Mouse (Mus musculus) CH12.LX (cell line): ENCODE results near the gene Asb15. TPM values are rescaled to one million over a fixed set of nuclear protein-coding genes. Genes with fewer than 3 reads are reported as not detected.

Experiments
- DNase-seq: peaks from one replicate; pipeline ENCODE4 v3.0.0-alpha.2; 2013; ENCODE audit errors: extremely low read depth
- H3K27ac ChIP-seq: 2 replicates; pipeline ENCODE4 v1.5.1; 2012; ENCODE audit warnings: low read depth, mild to moderate bottlenecking, control low read depth, moderate library complexity; ENCODE audit not compliant: insufficient read depth
- H3K27me3 ChIP-seq: replicated peaks from 2 replicates; pipeline ENCODE3; 2012; ENCODE audit warnings: inconsistent platforms
- H3K36me3 ChIP-seq, 2 experiments: replicated peaks in 1 of 2; 2 replicates each; pipeline versions ENCODE3 to v1.6.1; 2012; ENCODE audit warnings: inconsistent platforms in 1 of 2, low read length in 1 of 2, mild to moderate bottlenecking in 1 of 2, mixed read lengths in 1 of 2, moderate library complexity in 1 of 2; ENCODE audit not compliant: control insufficient read depth in 1 of 2, insufficient read depth in 1 of 2
- H3K4me1 ChIP-seq, 2 experiments: 2 replicates each; pipeline ENCODE4 v1.6.1; 2012; ENCODE audit warnings: inconsistent platforms in 1 of 2, moderate library complexity in 1 of 2; ENCODE audit not compliant: insufficient read depth in 2 of 2, control insufficient read depth in 1 of 2
- H3K4me2 ChIP-seq: 2 replicates; pipeline ENCODE4 v1.6.1; 2012; ENCODE audit warnings: low read depth, mild to moderate bottlenecking, control low read depth; ENCODE audit not compliant: poor library complexity, insufficient read depth, severe bottlenecking
- H3K4me3 ChIP-seq, 3 experiments: fragments of 150-350 bp in 1 of 3; sonication (generic) in 1 of 3; replicated peaks in 1 of 3; 2 replicates each; pipeline versions ENCODE3 to v1.5.1; 2011 to 2012; ENCODE audit warnings: low read depth in 2 of 3, low read length in 2 of 3, mild to moderate bottlenecking in 2 of 3, moderate library complexity in 2 of 3, control low read depth in 1 of 3, improper control_type of control experiment in 1 of 3, inconsistent platforms in 1 of 3, mixed read lengths in 1 of 3; ENCODE audit not compliant: poor library complexity in 1 of 3
- H3K79me2 ChIP-seq: replicated peaks from 2 replicates; pipeline ENCODE4 v1.6.1; 2012; ENCODE audit warnings: mild to moderate bottlenecking, moderate library complexity; ENCODE audit not compliant: control insufficient read depth, poor library complexity, insufficient read depth, severe bottlenecking; ENCODE audit errors: extremely low read depth
- H3K9ac ChIP-seq: 2 replicates; pipeline ENCODE4 v1.6.1; 2012; ENCODE audit warnings: low read depth, mild to moderate bottlenecking, control low read depth, moderate library complexity; ENCODE audit not compliant: insufficient read depth
- H3K9me3 ChIP-seq: replicated peaks from 2 replicates; pipeline ENCODE3; 2012; ENCODE audit warnings: low read length, inconsistent platforms, mixed read lengths
- CHD1 ChIP-seq: IDR thresholded peaks from 2 replicates; pipeline ENCODE4 v1.6.1; 2012; ENCODE audit warnings: low read depth, low read length, improper control_type of control experiment, inconsistent platforms
- CTCF ChIP-seq, 2 experiments: IDR thresholded peaks in 1 of 2; conservative IDR thresholded peaks in 1 of 2; 2 replicates each; pipeline ENCODE4 v1.5.1; 2011 to 2012; ENCODE audit warnings: low read depth in 2 of 2, low read length in 2 of 2, improper control_type of control experiment in 1 of 2, inconsistent platforms in 1 of 2, mild to moderate bottlenecking in 1 of 2, moderate library complexity in 1 of 2
- GABPA ChIP-seq: IDR thresholded peaks from 2 replicates; pipeline ENCODE4 v1.6.1; 2012; ENCODE audit warnings: low read depth, low read length, improper control_type of control experiment, inconsistent platforms; ENCODE audit not compliant: insufficient replicate concordance
- HCFC1 ChIP-seq: IDR thresholded peaks from 2 replicates; pipeline ENCODE4 v1.6.1; 2012; ENCODE audit warnings: low read depth, mild to moderate bottlenecking, inconsistent platforms, low read length, improper control_type of control experiment
- JUN ChIP-seq: IDR thresholded peaks from 2 replicates; pipeline ENCODE4 v1.6.1; 2011; ENCODE audit warnings: low read depth, mild to moderate bottlenecking, low read length, improper control_type of control experiment, moderate library complexity; ENCODE audit not compliant: insufficient read depth
- KAT2A ChIP-seq: IDR thresholded peaks from 2 replicates; pipeline ENCODE4 v1.6.1; 2012; ENCODE audit warnings: low read length, improper control_type of control experiment, inconsistent platforms; ENCODE audit not compliant: insufficient replicate concordance
- MAFK ChIP-seq: IDR thresholded peaks from 2 replicates; pipeline ENCODE4 v1.6.1; 2011; ENCODE audit warnings: low read length, improper control_type of control experiment; ENCODE audit not compliant: insufficient replicate concordance
- MAX ChIP-seq: IDR thresholded peaks from 2 replicates; pipeline ENCODE4 v1.6.1; 2011; ENCODE audit warnings: low read length, improper control_type of control experiment
- MEF2A ChIP-seq: IDR thresholded peaks from 2 replicates; pipeline ENCODE4 v1.6.1; 2014; ENCODE audit warnings: low read depth, mild to moderate bottlenecking, inconsistent platforms, low read length, improper control_type of control experiment, borderline replicate concordance
- NELFE ChIP-seq: IDR thresholded peaks from 2 replicates; pipeline ENCODE4 v1.6.1; 2011; ENCODE audit warnings: low read depth, low read length, improper control_type of control experiment
- NRF1 ChIP-seq: IDR thresholded peaks from 2 replicates; pipeline ENCODE4 v1.6.1; 2014; ENCODE audit warnings: low read depth, mild to moderate bottlenecking, inconsistent platforms, low read length, improper control_type of control experiment, moderate library complexity
- POLR2A ChIP-seq: IDR thresholded peaks from 2 replicates; pipeline ENCODE4 v1.6.1; 2011; ENCODE audit warnings: low read depth, mild to moderate bottlenecking, improper control_type of control experiment, low read length
- SMC3 ChIP-seq: IDR thresholded peaks from 2 replicates; pipeline ENCODE4 v1.6.1; 2011; ENCODE audit warnings: low read depth, low read length, improper control_type of control experiment
- TBP ChIP-seq: conservative IDR thresholded peaks from 2 replicates; pipeline ENCODE4 v1.6.1; 2011; ENCODE audit warnings: low read depth, low read length, improper control_type of control experiment
- TCF12 ChIP-seq: IDR thresholded peaks from 2 replicates; pipeline ENCODE4 v1.6.1; 2014; ENCODE audit warnings: low read depth, mild to moderate bottlenecking, inconsistent platforms, low read length, improper control_type of control experiment
- USF2 ChIP-seq: conservative IDR thresholded peaks from 2 replicates; pipeline ENCODE4 v1.6.1; 2011; ENCODE audit warnings: low read depth, low read length, improper control_type of control experiment
- ZMIZ1 ChIP-seq: IDR thresholded peaks from 2 replicates; pipeline ENCODE4 v1.6.1; 2012; ENCODE audit warnings: low read depth, mild to moderate bottlenecking, inconsistent platforms, low read length, improper control_type of control experiment
- ZNF384 ChIP-seq: IDR thresholded peaks from 2 replicates; pipeline ENCODE4 v1.6.1; 2012; ENCODE audit warnings: low read depth, low read length, improper control_type of control experiment, inconsistent platforms
- dilution Hi-C: fragments of 300-500 bp; cut with MboI; formaldehyde crosslinking; loops from 2 replicates; pipeline ENCODE4 v1.14.3; 2020; ENCODE audit warnings: low sequenced_read_pairs; ENCODE audit not compliant: extremely low pct_unique_long_range_greater_than_20kb, extremely low pct_ligation_motif_present
- in situ Hi-C: fragments of 300-500 bp; cut with MboI; formaldehyde crosslinking; loops from 3 replicates; pipeline ENCODE4 v1.14.3; 2019; ENCODE audit warnings: low sequenced_read_pairs, low pct_ligation_motif_present, low pct_unique_long_range_greater_than_20kb, mixed read lengths
- polyA plus RNA-seq: library from polyadenylated mRNA; unstranded; fragments of >175 nt; gene quantifications from 2 replicates; pipeline ENCODE4 v1.2.1, GENCODE M21; 2012; ENCODE audit warnings: low read depth; ENCODE audit not compliant: insufficient read length
- total RNA-seq, 2 experiments: library from RNA; depleted of rRNA; stranded (reverse); fragments of 300-350 nt in 1 of 2; fragments of >200 nt in 1 of 2; gene quantifications; 2 replicates each; pipeline ENCODE4 v1.2.3; 2012 to 2014

Asb15 gene
- total and polyA plus RNA-seq, 3 experiments, result 0.10 TPM; not detected in 2

- in situ Hi-C loops, result no loop called here
- Histone ChIP-seq H3K4me2 (no peak overlapping the region), H3K4me1 (no peaks in the 10 kb centered on the region), H3K27ac (no peak overlapping the region), H3K9me3 (no peaks in the 10 kb centered on the region), H3K27me3 (no peaks in the 10 kb centered on the region), H3K4me3 (no peak overlapping the region), H3K36me3 (no peaks in the 10 kb centered on the region), H3K9ac (no peak overlapping the region), H3K79me2 (no peaks in the 10 kb centered on the region)
- dilution Hi-C loops, result no loop called here
- no peak for DNase-seq
- TF ChIP-seq NRF1, result no peak
- TF ChIP-seq ZNF384, result no peak
- TF ChIP-seq SMC3, result peak; percentile 10; the same call in 1 of the 2 replicates
- 0 out of 2 replicates have a peak, but pooled peaks have one; percentile 29 for TF ChIP-seq MAX
Observed at GRCm38 (mm10) chr6:24564081-24564480, 36.1 kb downstream of the Asb15 start.

- in situ Hi-C loops, result no loop called here
- Histone ChIP-seq H3K27ac (no peak overlapping the region), H3K79me2 (no peaks in the 10 kb centered on the region), H3K36me3 (no peaks in the 10 kb centered on the region), H3K9ac (no peak overlapping the region), H3K9me3 (no peaks in the 10 kb centered on the region), H3K4me3 (no peak overlapping the region), H3K27me3 (no peaks in the 10 kb centered on the region), H3K4me1 (peaks cover 0 to 5% of the 10 kb centered on the region in 2 experiments; a peak in 1 of 4 replicates), H3K4me2 (no peak overlapping the region)
- dilution Hi-C loops, result no loop called here
- TF ChIP-seq MAFK (no peak), USF2 (no peak), SMC3 (no peak), MEF2A (no peak), JUN (no peak), GABPA (no peak), NRF1 (no peak), ZNF384 (no peak), HCFC1 (no peak), POLR2A (no peak), TCF12 (no peak), NELFE (no peak), CHD1 (no peak), TBP (no peak), CTCF (conservative IDR thresholded peaks at IDR 0.05 in 1 of 2, IDR thresholded peaks at IDR 0.05 in 1 of 2; ENCODE audit: low read depth in 2 of 2, low read length in 2 of 2) (no peak), KAT2A (no peak), MAX (no peak), ZMIZ1 (no peak)
- DNase-seq, result no peak
Observed at GRCm38 (mm10) chr6:24564886-24565285, 36.9 kb downstream of the Asb15 start.
